Mouse (Mus musculus): Measurements from ENCODE around the gene 1700019N19Rik. TPM values are rescaled to one million over a fixed set of nuclear protein-coding genes. Genes with fewer than 3 reads are reported as not detected.

Gene 1700019N19Rik
- polyA plus RNA-seq, 1 experiment from 2014 or later: not detected

- ATAC-seq (ENCODE audit: low FRiP score, low TSS enrichment): no peak
- Histone ChIP-seq H3K36me3 (ENCODE audit: control insufficient read depth, insufficient read depth, low read length) (no peaks in the 10 kb centered on the region), H3K4me1 (ENCODE audit: control insufficient read depth, insufficient read depth, low read length) (no peaks in the 10 kb centered on the region), H3K9ac (replicated peaks; ENCODE audit: low read length) (no peak overlapping the region), H3K27ac (replicated peaks; ENCODE audit: low read depth, low read length) (no peak overlapping the region), H3K4me3 (replicated peaks; ENCODE audit: low read depth, low read length) (no peak overlapping the region), H3K9me3 (ENCODE audit: control insufficient read depth, low read length) (no peaks in the 10 kb centered on the region), H3K4me2 (ENCODE audit: low read length) (no peak overlapping the region), H3K27me3 (ENCODE audit: control insufficient read depth, insufficient read depth, low read length) (no peaks in the 10 kb centered on the region)
- no peak for DNase-seq
- 80% methylated on average over 2 of the region's 2 CpGs for WGBS
These were observed 42.8 kb downstream of the 1700019N19Rik start for GRCm38 (mm10) chr19:58751504-58751903.

- WGBS: 84% methylated on average over 2 of the region's 2 CpGs
- Histone ChIP-seq H3K27ac (replicated peaks; ENCODE audit: low read depth, low read length) (no peak overlapping the region), H3K9me3 (ENCODE audit: control insufficient read depth, low read length) (no peaks in the 10 kb centered on the region), H3K4me3 (replicated peaks; ENCODE audit: low read depth, low read length) (no peak overlapping the region), H3K27me3 (ENCODE audit: control insufficient read depth, insufficient read depth, low read length) (no peaks in the 10 kb centered on the region), H3K9ac (replicated peaks; ENCODE audit: low read length) (no peak overlapping the region), H3K4me2 (ENCODE audit: low read length) (no peak overlapping the region), H3K4me1 (ENCODE audit: control insufficient read depth, insufficient read depth, low read length) (no peaks in the 10 kb centered on the region), H3K36me3 (ENCODE audit: control insufficient read depth, insufficient read depth, low read length) (no peaks in the 10 kb centered on the region)
- ATAC-seq (ENCODE audit: low FRiP score, low TSS enrichment) (no peak), DNase-seq (no peak)
These were observed 43.4 kb downstream of the 1700019N19Rik start for GRCm38 (mm10) chr19:58750822-58751221.

GRCm38 (mm10) chr19:58747498-58748000 is 46.7 kb downstream of the 1700019N19Rik start:
- no peaks in the 10 kb centered on the region for H3K36me3 ChIP-seq (ENCODE audit: control insufficient read depth, insufficient read depth, low read length)
- H3K4me3 ChIP-seq (replicated peaks; ENCODE audit: low read depth, low read length): no peak overlapping the region
- no peak overlapping the region for H3K27ac ChIP-seq (replicated peaks; ENCODE audit: low read depth, low read length)
- no peaks in the 10 kb centered on the region for H3K9me3 ChIP-seq (ENCODE audit: control insufficient read depth, low read length)
- 91% methylated on average over 9 of the region's 9 CpGs for WGBS
- DNase-seq: no peak
- no peak overlapping the region for H3K4me2 ChIP-seq (ENCODE audit: low read length)
- H3K27me3 ChIP-seq (ENCODE audit: control insufficient read depth, insufficient read depth, low read length): no peaks in the 10 kb centered on the region
- no peak overlapping the region for H3K9ac ChIP-seq (replicated peaks; ENCODE audit: low read length)
- no peak for ATAC-seq (ENCODE audit: low FRiP score, low TSS enrichment)
- H3K4me1 ChIP-seq (ENCODE audit: control insufficient read depth, insufficient read depth, low read length): no peaks in the 10 kb centered on the region

DNA sequence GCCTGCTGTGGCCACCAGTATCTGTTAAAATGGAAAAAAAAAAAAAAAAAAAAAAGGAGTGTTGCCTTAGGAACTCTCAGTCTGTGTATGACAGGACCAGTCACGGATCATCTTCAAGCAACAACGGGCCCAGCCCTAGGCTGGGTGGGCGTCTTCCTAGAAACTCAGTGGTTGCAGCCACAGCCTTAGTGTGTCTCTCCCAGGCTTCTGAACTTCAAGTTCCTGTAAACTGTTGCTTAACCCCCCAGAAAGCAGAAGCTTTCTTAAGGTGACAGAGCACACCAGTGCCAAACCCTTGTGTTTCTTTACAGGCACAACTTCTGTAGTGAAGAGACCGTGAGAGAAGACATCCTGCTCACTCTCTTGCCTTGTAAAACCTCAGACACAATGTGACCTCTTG is 50.5 kb downstream of the 1700019N19Rik start:
- DNase-seq: no peak
- no peaks in the 10 kb centered on the region for H3K27me3 ChIP-seq (ENCODE audit: control insufficient read depth, insufficient read depth, low read length)
- no peaks in the 10 kb centered on the region for H3K4me1 ChIP-seq (ENCODE audit: control insufficient read depth, insufficient read depth, low read length)
- no peak overlapping the region for H3K9ac ChIP-seq (replicated peaks; ENCODE audit: low read length)
- H3K4me3 ChIP-seq (replicated peaks; ENCODE audit: low read depth, low read length): no peak overlapping the region
- no peaks in the 10 kb centered on the region for H3K9me3 ChIP-seq (ENCODE audit: control insufficient read depth, low read length)
- WGBS: 83% methylated on average over 4 of the region's 4 CpGs
- H3K4me2 ChIP-seq (ENCODE audit: low read length): no peak overlapping the region
- no peaks in the 10 kb centered on the region for H3K36me3 ChIP-seq (ENCODE audit: control insufficient read depth, insufficient read depth, low read length)
- H3K27ac ChIP-seq (replicated peaks; ENCODE audit: low read depth, low read length): no peak overlapping the region
- no peak for ATAC-seq (ENCODE audit: low FRiP score, low TSS enrichment)

DNA sequence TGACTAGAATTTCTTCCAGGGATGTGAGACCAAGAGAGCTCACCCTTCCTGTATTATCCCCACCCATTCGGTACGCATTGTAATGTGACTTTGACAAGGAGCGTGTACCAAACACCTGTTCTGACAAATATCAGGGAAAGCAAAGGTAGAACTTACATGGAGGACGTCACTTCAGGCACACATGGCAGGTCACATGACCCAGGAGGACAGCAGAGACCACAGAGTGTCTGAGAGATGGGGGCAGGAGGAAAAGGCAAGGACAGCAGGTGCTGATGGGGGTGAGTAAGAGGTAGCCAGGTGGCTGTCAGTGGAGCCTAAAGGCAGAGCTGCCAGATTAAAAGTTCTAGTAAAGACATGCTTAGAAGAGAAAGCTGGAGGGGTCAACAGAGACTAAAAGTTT is 51.5 kb downstream of the 1700019N19Rik start:
- no peak overlapping the region for H3K4me2 ChIP-seq (ENCODE audit: low read length)
- H3K9ac ChIP-seq (replicated peaks; ENCODE audit: low read length): no peak overlapping the region
- H3K9me3 ChIP-seq (ENCODE audit: control insufficient read depth, low read length): no peaks in the 10 kb centered on the region
- no peak for ATAC-seq (ENCODE audit: low FRiP score, low TSS enrichment)
- no peaks in the 10 kb centered on the region for H3K4me1 ChIP-seq (ENCODE audit: control insufficient read depth, insufficient read depth, low read length)
- no peak overlapping the region for H3K27ac ChIP-seq (replicated peaks; ENCODE audit: low read depth, low read length)
- H3K27me3 ChIP-seq (ENCODE audit: control insufficient read depth, insufficient read depth, low read length): no peaks in the 10 kb centered on the region
- H3K4me3 ChIP-seq (replicated peaks; ENCODE audit: low read depth, low read length): no peak overlapping the region
- DNase-seq: no peak
- WGBS: 92% methylated on average over 4 of the region's 4 CpGs
- no peaks in the 10 kb centered on the region for H3K36me3 ChIP-seq (ENCODE audit: control insufficient read depth, insufficient read depth, low read length)

- no peak overlapping the region for H3K4me2 ChIP-seq (ENCODE audit: low read length)
- ATAC-seq (ENCODE audit: low FRiP score, low TSS enrichment): no peak
- WGBS: 48% methylated on average over 6 of the region's 6 CpGs
These were observed 53.2 kb downstream of the 1700019N19Rik start for GRCm38 (mm10) chr19:58741036-58741435.

DNA sequence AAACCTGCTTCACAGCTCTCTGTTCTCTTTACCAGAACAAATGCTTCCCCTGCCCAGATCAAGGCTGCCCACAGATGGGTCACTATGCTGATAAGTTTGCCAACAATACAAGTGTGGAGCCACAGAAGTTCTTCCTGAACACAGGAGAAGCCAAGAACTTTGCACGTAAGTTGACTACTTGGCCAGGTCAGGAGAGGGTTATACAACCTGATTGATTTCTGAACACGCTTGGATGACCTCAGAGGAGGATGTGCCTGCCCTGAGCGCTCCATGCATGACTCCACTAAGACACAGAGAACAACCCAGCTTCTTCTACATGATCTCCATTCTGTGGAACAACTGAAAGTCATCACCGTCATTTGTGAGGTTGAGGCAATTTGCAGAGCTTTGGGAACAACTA is 56.1 kb downstream of the 1700019N19Rik start:
- H3K4me1 ChIP-seq (ENCODE audit: control insufficient read depth, insufficient read depth, low read length): no peaks in the 10 kb centered on the region
- no peak for ATAC-seq (ENCODE audit: low FRiP score, low TSS enrichment)
- 85% methylated on average over 4 of the region's 4 CpGs for WGBS

More at GRCm38 (mm10) chr19:58741036-58741435, 53.2 kb downstream of the 1700019N19Rik start:
- Histone ChIP-seq H3K27ac (replicated peaks; ENCODE audit: low read depth, low read length) (no peak overlapping the region), H3K4me3 (replicated peaks; ENCODE audit: low read depth, low read length) (no peak overlapping the region), H3K9me3 (ENCODE audit: control insufficient read depth, low read length) (no peaks in the 10 kb centered on the region), H3K27me3 (ENCODE audit: control insufficient read depth, insufficient read depth, low read length) (no peaks in the 10 kb centered on the region), H3K4me1 (ENCODE audit: control insufficient read depth, insufficient read depth, low read length) (no peaks in the 10 kb centered on the region), H3K36me3 (ENCODE audit: control insufficient read depth, insufficient read depth, low read length) (no peaks in the 10 kb centered on the region), H3K9ac (replicated peaks; ENCODE audit: low read length) (no peak overlapping the region)
- DNase-seq: no peak

More for the DNA sequence above, 56.1 kb downstream of the 1700019N19Rik start:
- H3K4me2 ChIP-seq (ENCODE audit: low read length): no peak overlapping the region
- H3K27ac ChIP-seq (replicated peaks; ENCODE audit: low read depth, low read length): no peak overlapping the region
- H3K4me3 ChIP-seq (replicated peaks; ENCODE audit: low read depth, low read length): no peak overlapping the region
- H3K9ac ChIP-seq (replicated peaks; ENCODE audit: low read length): no peak overlapping the region
- H3K9me3 ChIP-seq (ENCODE audit: control insufficient read depth, low read length): no peaks in the 10 kb centered on the region
- no peak for DNase-seq
- no peaks in the 10 kb centered on the region for H3K36me3 ChIP-seq (ENCODE audit: control insufficient read depth, insufficient read depth, low read length)
- no peaks in the 10 kb centered on the region for H3K27me3 ChIP-seq (ENCODE audit: control insufficient read depth, insufficient read depth, low read length)

Other genes starting within 250 kb of the 1700019N19Rik start
- gene Pnlip, start 142.0 kb downstream of the 1700019N19Rik start, polyA plus RNA-seq (2014; fragmentation: Nextera tagmentation; extraction: Ambion mirVana): 0.15 TPM in 1 of 2 replicates, not detected in the other
- gene Pnliprp1, start 65.6 kb downstream of the 1700019N19Rik start, polyA plus RNA-seq (2014; fragmentation: Nextera tagmentation; extraction: Ambion mirVana): not detected in 2 replicates
- not detected in 2 replicates for gene Pnliprp2, start 34.7 kb downstream of the 1700019N19Rik start, polyA plus RNA-seq (2014; fragmentation: Nextera tagmentation; extraction: Ambion mirVana)
- 0.49 and 0.66 TPM in 2 replicates for gene Eno4, start 149.0 kb upstream of the 1700019N19Rik start, polyA plus RNA-seq (2014; fragmentation: Nextera tagmentation; extraction: Ambion mirVana)
- gene Hspa12a, start 149.2 kb upstream of the 1700019N19Rik start, polyA plus RNA-seq (2014; fragmentation: Nextera tagmentation; extraction: Ambion mirVana): 31.9 and 35.2 TPM in 2 replicates